Mouse (Mus musculus): ENCODE measurements around the gene Fgfr2. TPM values are rescaled to one million over a fixed set of nuclear protein-coding genes. Genes with fewer than 3 reads are reported as not detected.

Gene Fgfr2
- 10 to 100 TPM; 56.7 to 61.5 TPM for total RNA-seq (2021)
- long read RNA-seq, full-length matches to known transcripts, result 19 of 119 reads
- long read RNA-seq, partial matches to known transcripts, result 14 of 119 reads
- long read RNA-seq, other reads (novel, unspliced or antisense), result 86 of 119 reads

DNA sequence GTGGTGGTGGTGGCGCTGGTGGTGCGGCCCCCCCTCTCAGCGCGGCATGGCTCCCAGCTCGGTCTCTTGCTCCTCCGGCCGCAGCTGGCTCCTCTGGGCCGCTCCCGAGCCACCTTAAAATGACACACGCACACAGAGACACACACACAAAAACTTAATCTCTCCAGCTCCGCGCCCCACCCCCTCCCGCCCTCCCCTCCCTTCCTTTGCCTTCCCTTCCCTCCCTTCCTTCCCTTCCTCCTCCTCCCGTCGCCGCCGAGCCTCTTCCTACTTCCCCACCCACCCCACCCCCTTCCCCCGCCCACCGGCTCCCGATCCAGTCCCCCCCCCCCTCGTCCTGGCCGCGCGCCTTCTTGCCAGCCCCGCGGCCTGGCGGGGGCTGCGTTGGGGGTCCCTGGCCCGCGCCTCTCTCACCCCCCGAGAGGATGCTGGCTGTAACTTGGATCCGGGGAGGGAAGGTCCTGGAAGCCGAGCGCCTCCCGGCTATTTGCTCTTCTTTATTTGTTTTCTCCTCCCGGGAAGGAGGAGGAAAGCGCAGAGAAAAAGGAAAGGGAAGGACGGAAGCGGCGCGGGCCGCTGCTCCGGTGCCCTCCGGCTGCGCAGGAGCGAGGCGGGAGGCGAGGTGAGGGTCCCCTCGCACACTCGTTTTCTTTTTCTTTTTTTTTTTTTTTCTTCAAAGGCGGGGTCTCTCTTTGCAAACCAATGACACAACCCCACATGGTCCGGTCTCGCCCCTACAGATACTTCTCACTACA lies at the start of gene Fgfr2:
Gene Fgfr2 (minus strand): TSS at position 107 of the 755 bp plus-strand sequence.
- DNase-seq (ENCODE audit: low spot score in 2 of 2), result peak; percentile 16 to 42

DNA sequence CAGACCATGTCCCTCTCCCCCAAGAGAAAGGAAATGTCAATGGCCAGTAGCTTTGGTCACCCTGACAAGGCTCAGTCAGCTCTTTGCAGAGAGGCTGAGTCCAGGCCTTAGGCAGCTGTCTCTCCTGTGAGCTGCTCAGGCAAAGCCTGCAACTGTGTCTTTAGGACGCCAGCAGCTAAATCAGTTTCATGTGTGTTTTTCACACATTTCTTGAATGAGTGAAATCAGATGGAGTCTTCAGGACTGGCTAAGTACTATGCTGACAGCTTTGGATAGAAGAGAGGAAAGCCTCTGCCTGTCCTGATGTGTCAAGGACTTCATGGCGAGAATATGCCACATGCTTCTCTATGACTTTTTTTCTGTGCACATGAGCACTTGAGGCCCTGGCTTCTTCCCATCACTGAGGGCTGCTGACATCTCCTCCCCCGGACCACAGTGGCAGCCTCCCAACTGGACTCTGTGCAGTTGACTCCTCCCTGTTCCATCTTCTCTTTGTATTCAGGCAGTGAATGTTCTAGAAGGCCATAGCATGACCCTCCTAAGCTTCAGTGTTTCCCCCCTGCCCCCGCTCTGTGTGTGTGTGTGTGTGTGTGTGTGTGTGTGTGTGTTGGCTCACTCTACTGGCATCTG lies 48.4 kb upstream of the Fgfr2 start:
- DNase-seq (ENCODE audit: low spot score in 2 of 2), result no peak

DNA sequence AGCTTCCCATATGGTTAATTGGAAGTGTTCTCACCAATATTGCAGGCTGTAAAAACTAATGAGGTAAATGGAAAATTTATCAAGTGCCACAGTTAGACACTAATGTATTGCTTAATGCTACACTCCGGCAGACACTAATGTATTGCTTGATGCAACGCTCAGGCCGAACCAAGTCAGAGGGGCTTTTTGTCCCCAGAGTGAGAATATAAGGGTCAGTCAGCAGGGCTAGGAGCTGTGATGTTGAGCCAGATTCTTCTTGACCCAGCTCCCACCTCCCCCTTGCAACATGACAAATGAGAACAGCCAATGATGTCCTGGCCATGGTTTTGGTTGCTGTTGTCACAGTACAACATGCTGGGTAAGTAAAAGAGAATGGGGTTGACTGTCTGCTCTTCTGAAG lies 45.8 kb upstream of the Fgfr2 start:
- DNase-seq (ENCODE audit: low spot score in 2 of 2), result no peak

DNA sequence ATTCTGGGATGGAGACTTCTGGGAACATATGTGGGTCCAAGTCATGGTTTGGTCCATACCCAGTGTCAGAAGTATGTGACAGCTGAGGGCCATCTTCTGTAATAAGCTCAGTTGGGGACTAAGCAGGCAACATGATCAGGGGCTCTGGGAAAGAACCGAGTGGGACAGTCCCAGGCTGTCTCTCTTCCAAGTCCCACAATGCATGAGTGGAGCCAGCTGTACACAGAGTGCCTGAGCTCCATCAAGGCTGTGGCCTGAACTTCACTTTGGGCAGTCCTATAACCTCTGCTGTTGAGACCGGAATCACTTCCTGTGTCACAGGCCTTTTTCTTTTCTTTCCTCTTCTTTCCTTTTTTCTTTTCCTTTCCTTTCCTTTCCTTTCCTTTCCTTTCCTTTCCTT lies 44.8 kb upstream of the Fgfr2 start:
- DNase-seq (ENCODE audit: low spot score in 2 of 2), result no peak

DNA sequence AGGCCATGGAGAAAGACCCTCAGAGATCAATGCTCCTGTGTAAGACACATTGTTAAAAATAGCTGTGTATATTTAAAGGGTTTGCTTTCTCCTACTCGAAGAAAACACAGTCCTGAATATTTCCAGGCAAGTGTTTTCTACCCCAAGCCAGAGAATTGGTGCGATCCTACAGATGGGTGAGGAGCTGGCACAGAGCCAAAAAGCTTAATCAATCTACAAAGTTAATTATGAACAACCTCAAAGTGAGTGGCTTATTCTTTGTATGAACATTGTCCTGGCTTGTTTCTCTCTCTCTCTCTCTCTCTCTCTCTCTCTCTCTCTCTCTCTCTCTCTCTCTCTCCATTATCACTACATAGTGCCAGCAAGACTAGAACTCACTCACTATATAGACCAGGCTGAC lies 41.6 kb upstream of the Fgfr2 start:
- peak in 1 of 2 experiments; percentile 28 for DNase-seq (ENCODE audit: low spot score in 2 of 2)

DNA sequence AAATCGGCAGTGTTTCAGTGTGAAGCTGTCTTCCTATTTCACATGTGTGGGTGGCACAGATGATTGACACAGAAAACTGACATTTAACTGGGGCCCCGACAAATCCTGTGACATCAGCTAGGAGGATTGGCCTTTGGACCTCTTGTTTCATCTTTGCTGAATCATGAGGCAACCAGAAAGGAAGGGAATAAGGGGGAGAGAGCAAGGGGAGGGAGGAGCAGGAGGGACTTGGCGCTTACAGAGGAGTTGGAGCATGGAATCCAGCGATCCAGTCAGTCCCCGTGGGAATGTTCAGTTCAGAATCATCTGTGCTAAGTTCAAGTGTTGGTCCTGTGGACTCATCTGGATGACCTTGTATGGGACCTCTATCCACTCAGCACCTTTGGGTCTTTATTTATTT lies 39.9 kb upstream of the Fgfr2 start:
- peak in 1 of 2 experiments; percentile 10 for DNase-seq (ENCODE audit: low spot score in 2 of 2)

DNA sequence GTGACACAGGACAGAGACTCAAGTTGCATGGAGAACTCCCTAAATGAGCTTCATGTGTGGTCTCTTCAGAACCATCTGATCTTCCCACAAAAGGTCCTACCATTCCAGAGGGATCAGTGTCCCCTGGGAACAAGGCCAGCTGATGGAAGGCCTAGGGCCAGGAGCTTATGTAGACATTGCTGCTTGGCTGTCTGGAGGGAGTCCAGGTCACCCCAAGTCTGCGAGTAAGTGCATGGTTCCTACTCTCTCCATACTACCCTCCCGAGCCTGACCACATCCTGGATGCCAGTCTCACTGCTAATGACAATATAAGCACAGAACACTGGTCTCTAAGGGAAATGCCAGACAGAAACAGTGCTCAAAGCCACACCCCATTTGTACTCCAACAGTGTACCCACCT lies 39.0 kb upstream of the Fgfr2 start:
- DNase-seq (ENCODE audit: low spot score in 2 of 2), result no peak

DNA sequence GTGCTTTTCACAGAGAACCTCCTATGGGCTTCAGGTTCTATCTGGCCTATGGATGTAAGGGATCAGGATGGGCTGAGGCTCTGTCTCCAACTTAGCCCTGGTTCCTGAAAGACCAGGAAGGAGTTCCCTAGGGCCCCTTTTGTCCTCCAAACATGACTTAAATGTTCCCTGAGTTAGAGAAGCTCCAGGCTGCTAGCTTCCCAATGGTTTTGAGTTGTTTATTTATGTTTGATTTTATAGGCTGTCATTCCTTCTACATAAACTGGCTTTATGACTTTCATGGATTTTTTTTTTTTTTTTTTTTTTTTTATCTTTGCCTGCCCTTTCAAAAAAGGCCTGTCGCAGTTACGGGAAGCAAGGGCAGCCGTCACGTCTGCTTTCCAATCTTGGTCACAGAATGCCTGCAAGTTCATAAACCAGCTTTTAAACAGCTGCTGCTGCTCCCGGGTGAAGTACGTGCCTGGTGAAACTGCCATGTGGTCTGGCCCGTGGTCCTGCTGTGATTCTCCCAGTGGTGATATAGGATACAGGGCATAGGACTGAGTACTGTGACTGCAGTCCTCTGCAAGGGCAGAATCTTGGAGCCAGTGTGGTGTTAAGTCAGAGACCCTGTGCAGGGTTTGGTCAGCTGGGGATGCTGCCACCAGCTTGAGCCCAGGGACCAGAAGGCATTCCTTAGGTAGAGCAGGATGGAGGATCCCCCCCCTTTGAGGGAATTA lies 38.4 kb upstream of the Fgfr2 start:
- DNase-seq (ENCODE audit: low spot score in 2 of 2), result no peak

DNA sequence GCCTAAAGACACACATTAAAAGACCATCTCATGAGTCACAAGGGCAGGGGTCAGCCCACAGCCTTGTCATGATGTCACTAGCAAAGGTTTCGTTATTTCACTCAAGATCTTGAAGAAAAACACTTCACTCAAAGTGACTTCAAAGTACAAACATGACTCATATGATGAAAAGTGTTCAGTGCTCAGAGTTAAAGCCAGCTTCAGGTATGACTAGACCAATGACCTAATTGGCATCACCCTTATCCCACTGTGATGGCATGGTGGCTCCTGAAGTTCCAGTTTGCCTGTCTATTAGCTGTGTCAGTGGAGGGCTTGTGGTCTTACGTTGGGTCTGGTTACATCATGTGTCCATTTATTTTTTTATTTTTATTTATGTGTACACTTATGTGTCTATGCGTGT lies 36.4 kb upstream of the Fgfr2 start:
- no peak for DNase-seq (ENCODE audit: low spot score in 2 of 2)

DNA sequence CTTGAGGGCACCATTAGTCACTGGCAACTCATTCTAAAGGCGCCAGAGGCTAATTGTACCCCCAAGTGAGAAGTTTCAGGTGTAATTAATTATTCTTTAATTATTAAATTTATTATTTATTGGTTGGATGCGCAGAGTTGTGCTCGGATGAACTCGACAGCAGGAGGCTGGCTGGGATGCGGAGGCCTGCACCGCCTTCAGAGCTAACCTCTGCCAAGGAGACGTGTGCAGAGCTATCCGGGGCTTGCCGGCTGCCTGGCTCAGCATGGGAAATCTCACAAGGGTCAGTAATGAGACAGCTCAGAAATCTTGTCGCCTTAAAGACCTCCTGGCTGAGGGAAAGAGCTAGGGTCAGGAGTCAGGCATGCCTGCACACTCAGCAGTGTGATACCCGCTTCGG lies 32.5 kb upstream of the Fgfr2 start:
- no peak for DNase-seq (ENCODE audit: low spot score in 2 of 2)

DNA sequence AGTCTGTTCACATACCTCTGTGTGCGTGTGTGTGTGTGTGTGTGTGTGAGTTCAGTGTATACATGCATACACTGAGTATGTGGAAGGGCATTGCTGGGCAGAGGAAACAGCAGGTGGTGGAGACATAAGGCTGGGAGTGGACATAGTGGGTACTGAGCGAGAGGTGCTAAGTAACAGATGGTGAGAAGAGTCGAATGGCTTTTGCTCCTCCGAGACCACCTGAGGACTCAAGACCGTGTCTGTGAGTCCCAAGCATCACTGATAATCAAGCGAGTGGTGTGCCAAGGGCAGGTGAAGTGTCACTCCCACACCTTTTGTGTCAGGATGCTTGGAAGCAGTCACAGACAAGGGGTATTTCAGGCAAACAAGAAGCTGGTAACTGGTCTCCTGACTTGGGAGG lies 31.7 kb upstream of the Fgfr2 start:
- no peak for DNase-seq (ENCODE audit: low spot score in 2 of 2)

DNA sequence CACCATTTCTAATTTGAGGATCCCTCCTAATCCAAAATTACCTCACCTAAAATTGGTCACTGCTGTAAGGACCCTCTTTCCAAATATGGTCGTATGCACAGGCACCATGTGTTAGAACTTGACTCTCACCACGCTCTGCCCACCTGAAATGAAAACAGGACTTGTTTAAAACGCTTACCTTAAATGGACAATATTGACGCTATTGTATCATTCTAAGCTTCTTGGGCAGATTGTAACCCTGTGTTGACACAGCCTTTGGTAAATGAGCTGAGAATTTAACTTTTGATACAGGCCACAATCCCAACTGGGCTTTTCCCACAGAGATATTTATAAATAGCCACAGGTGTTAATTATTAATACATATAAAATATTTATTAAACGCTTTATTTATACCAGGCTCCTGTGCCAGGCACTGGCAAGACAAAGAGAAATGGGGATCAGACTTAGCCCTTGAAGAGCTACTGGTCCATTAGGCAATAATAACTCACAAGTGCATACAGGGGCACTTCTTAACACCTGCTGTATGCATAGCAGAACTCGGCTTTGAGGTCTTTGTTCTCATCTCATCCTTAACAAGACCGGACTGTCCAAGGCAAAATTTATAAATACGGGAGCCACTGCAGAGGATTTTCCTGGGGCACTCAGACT lies 16.7 kb upstream of the Fgfr2 start:
- DNase-seq (ENCODE audit: low spot score in 2 of 2), result no peak

DNA sequence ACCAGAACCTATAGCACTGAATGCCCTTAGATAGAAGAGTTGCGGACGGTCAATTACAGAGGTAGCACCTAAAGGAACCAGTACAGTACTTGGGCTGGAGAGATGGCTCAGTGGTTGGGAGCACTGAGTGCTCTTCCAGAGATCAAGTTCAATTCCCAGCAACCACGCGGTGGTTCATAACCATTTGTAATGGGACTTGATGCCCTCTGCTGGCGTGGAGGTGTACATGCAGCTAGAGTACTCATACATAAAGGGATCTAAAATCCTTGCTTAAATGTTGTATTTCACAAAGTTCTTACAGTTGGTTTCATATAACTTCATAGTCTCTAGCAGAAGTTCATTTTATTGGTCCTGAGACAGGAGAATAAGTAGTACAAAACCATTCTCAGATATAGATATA lies 10.4 kb upstream of the Fgfr2 start:
- DNase-seq (ENCODE audit: low spot score in 2 of 2), result no peak

DNA sequence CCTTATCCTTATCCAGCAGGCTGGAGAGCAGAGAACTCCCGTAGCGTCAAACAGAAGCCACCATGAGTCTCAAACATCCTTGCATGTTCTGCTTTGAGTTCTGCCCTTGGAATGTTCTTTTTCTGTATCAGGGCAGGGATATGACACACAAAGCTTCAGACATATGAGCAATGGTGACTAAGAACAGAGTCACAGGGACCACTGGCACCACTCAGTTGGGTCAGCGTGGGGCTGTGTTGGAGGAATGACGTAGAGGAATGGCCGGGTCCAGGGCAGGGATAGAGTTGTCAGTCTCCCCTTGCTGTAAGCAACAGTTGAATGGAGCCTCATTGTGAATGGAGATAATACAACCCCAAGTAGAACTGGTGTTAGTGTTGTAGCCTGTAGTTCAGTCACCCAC lies 9.6 kb upstream of the Fgfr2 start:
- DNase-seq (ENCODE audit: low spot score in 2 of 2), result no peak

DNA sequence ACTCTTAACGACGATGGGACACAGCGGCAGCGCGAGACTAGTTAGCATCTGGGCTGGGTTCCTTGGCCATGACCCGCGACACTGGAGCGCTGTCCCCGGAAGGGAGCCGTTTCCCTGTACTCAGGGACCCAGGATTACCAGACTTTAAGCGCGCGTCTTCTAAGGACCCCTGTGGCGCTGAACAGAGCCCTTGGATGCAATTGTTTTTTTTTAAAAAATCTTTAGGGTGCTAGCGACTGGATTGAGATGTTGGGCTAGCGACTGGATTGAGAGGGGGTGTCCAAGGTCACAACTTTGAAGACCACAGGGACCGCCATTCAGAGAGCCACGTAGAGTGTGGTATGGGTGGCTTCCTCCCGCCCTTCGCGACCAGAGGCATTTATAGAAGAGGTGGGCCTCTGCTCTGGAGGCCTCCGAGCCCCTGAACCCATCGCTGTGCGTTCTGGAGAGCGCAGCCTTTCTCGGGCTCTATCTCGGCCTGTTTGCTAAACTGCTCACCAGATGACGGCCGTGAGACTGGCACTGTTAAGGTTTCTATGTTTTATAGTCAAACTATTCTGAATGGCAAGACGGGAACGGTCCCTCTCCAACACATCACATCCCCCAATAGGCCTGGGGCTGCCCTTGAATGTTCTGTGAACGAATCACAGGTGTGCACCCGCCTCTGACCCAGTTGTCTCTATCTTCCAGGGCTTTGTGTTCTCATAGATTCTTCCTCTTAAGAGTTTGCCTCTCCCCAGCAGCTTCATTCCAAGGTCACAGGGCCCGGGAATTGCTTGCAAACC lies 1.7 kb upstream of the Fgfr2 start:
- DNase-seq (ENCODE audit: low spot score in 2 of 2), result no peak

DNA sequence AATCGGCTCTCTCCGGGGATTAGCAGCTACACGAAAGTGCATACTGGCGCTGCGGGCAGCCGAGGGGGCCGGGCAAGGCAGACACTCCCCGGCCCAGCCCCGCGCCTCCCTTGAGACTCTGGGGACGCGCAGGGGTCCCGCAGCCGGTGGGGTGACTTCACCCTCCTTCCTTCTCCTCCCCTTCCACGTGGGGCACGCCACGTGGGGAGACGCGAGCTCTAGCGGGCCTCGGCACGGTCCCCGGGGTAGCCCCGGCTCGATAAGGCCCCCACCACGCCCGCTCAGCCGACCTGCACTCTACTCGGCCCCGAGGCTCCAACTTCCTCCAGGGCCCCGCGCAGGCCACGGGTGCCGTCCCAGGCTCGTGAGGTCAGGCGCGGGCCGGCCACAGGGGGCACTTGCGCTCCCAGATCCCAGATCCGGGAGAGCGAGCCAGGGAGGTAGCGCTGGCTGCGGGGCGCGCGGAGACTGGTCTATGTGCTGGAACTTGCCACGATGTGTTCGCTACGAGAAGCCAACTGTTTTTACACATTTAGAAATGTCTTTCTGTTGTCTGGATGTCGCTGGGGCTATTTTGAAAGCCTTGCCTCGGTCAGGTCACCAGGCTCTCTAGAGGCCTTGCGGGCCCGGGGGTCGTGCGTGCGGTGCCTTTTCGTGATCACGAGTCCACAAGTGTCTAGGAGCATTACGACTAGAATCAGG lies 1.0 kb upstream of the Fgfr2 start, which contains the start of gene Ctbp2:
Gene Ctbp2 (minus strand): TSS at position 356 of the 702 bp plus-strand sequence.
- peak; percentile 32 to 57 for DNase-seq (ENCODE audit: low spot score in 2 of 2)

DNA sequence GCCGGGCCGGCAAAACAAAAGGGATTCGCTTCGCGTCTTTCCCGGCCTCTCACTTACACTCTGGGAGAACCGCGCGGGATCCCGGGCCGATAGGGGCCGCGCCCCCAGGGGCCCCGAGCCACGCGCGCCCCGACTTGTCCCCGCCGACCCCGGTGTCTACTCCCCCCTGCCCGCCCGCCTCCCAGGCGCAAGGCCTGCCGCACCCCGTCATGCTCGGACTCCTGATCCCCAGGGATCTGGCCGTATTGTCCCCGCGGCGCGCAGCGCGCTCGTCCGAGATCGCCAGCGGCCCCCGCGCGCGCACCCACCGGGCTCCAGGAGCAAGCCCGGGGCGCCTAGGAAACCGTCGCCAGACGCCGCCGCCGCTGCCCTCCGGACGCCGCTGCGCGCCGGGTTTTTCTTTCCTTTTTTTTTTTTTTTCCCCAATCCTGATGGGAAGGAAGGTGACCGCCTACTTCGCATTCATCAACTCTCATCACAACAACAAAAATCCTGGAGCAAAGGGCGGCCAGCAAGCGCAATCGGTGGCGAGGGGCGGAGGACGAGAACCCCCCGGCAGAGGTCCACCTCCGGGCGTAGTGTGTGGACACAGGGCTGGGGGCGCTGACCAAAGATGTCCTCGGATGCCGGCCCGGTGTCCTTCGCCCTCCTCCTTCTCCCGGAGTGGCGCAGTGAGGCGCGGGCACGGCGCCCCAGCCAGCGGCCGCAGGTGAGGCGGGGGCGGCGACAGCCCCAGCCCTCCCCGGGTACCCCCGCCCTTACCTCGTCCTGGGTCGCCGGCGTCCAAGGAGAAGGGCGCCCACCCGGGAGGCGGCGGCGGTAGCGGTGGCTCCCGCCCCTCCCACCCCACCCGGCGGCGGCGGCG lies 539 bp downstream of the Fgfr2 start:
- peak; percentile 12 to 45 for DNase-seq (ENCODE audit: low spot score in 2 of 2)

DNA sequence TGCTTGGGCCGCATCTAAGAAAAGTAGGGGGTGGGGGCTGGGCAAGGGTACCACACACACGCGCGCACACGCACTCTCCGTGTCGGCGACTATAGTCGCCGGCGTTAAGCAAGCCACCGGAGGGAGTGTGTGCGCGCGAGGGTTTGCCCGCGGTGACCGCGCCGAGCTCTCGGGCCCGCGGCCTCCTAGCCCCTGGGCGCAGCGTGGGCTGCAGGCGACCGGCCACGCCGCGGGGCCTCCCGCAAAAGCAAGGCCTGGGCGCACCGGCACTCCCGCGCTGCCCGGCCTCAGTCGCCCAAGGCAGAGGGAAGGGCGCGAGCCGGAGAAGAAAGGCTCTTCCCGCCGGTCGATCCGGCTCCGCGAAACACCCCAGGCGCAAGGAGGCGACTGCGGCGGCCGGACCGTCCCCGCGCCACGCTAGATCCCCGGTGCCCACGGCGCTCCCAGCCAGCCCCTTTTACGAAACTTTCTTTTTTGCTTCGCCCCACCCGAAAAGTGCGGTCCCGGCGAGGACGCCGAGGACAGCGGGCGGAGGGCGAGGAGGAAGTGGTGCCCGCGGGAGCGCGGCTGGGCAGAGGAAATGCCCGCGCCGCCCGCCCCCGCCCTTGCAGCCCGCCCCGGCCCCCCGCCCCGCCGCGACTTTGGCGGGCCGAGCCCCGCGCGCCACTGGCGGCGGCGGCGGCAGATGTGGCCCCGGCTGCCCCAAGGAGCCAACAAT lies 1.3 kb downstream of the Fgfr2 start:
- DNase-seq (ENCODE audit: low spot score in 2 of 2), result peak in 1 of 2 experiments; percentile 23

All from layer of hippocampus, adult 18-20 months (tissue).